Mouse (Mus musculus) C2C12 (cell line): Measurements from ENCODE around the gene Nadk. TPM values are rescaled to one million over a fixed set of nuclear protein-coding genes. Genes with fewer than 3 reads are reported as not detected.

Source experiments
- H3K27me3 ChIP-seq: one replicate; pipeline ENCODE4 v1.6.1; 2011; ENCODE audit not compliant: control insufficient read depth, insufficient read depth, insufficient read length
- H3K36me3 ChIP-seq: one replicate; pipeline ENCODE4 v1.6.1; 2011; ENCODE audit not compliant: control insufficient read depth, insufficient read depth
- H3K4me3 ChIP-seq: one replicate; pipeline ENCODE4 v1.5.1; 2011; ENCODE audit warnings: mild to moderate bottlenecking, control low read depth; ENCODE audit not compliant: poor library complexity, insufficient read depth, severe bottlenecking
- H3K79me2 ChIP-seq: one replicate; pipeline ENCODE4 v1.6.1; 2011; ENCODE audit not compliant: control insufficient read depth, insufficient read depth
- H3K79me3 ChIP-seq: one replicate; pipeline ENCODE4 v1.6.1; 2011; ENCODE audit warnings: low read depth, control low read depth
- H3ac ChIP-seq: one replicate; pipeline ENCODE3; 2011; ENCODE audit warnings: low read depth; ENCODE audit not compliant: control insufficient read depth, insufficient read length
- CEBPB ChIP-seq: IDR thresholded peaks from one replicate; pipeline ENCODE4 v1.6.1; 2011; ENCODE audit warnings: low read depth, mild to moderate bottlenecking, control low read depth, moderate library complexity
- CTCF ChIP-seq: IDR thresholded peaks from one replicate; pipeline ENCODE4 v1.5.1; 2011; ENCODE audit not compliant: control insufficient read depth, insufficient read depth, insufficient read length
- FOSL1 ChIP-seq: IDR thresholded peaks from one replicate; pipeline ENCODE4 v1.8.0; 2011; ENCODE audit warnings: mild to moderate bottlenecking, low read length; ENCODE audit not compliant: poor library complexity, insufficient read depth, severe bottlenecking
- MAX ChIP-seq: IDR thresholded peaks from one replicate; pipeline ENCODE4 v1.6.1; 2011; ENCODE audit warnings: mild to moderate bottlenecking, control low read depth
- MYOD1 ChIP-seq: IDR thresholded peaks from one replicate; pipeline ENCODE4 v1.6.1; 2011; ENCODE audit warnings: low read depth; ENCODE audit not compliant: control insufficient read depth, insufficient read length
- MYOG ChIP-seq: IDR thresholded peaks from one replicate; pipeline ENCODE4 v1.6.1; 2011; ENCODE audit not compliant: control insufficient read depth, insufficient read length; ENCODE audit errors: extremely low read depth
- USF1 ChIP-seq: IDR thresholded peaks from one replicate; pipeline ENCODE4 v1.6.1; 2011; ENCODE audit warnings: low read depth, mild to moderate bottlenecking, control low read depth, moderate library complexity
- polyA plus RNA-seq: library from polyadenylated mRNA; unstranded; fragments of >200 nt; fragmentation: generic; extraction: Trizol; gene quantifications from one replicate; pipeline ENCODE4 v1.2.1, GENCODE M21; 2012; ENCODE audit warnings: missing spikeins

Gene Nadk
- polyA plus RNA-seq, 1 experiment = 209 TPM

- Histone ChIP-seq H3K4me3 (peak overlapping the region; percentile 71), H3K79me3 (peaks cover 31% of the 10 kb centered on the region), H3ac (peak overlapping the region; percentile 84), H3K36me3 (peaks cover 23% of the 10 kb centered on the region), H3K79me2 (peaks cover 62% of the 10 kb centered on the region), H3K27me3 (no peaks in the 10 kb centered on the region)
- TF ChIP-seq FOSL1 (no peak), MYOD1 (peak; percentile 31)
Measured at GRCm38 (mm10) chr4:155601997-155602456, 39.8 kb downstream of the Nadk start.

GRCm38 (mm10) chr4:155602753-155603152 lies 40.6 kb downstream of the Nadk start:
- Histone ChIP-seq H3K36me3 (peaks cover 23% of the 10 kb centered on the region), H3K79me2 (peaks cover 69% of the 10 kb centered on the region), H3K79me3 (peaks cover 36% of the 10 kb centered on the region), H3K27me3 (no peaks in the 10 kb centered on the region), H3K4me3 (peak overlapping the region; percentile 71), H3ac (peak overlapping the region; percentile 18)
- no peak for TF ChIP-seq CEBPB
- TF ChIP-seq MAX = no peak
- no peak for TF ChIP-seq FOSL1
- TF ChIP-seq USF1 = no peak
- no peak for TF ChIP-seq CTCF
- TF ChIP-seq MYOG = no peak
- TF ChIP-seq MYOD1 = no peak

- H3K36me3 ChIP-seq = peaks cover 23% of the 10 kb centered on the region
- H3K79me2 ChIP-seq = peaks cover 74% of the 10 kb centered on the region
- no peak overlapping the region for H3ac ChIP-seq
- H3K27me3 ChIP-seq = no peaks in the 10 kb centered on the region
- H3K79me3 ChIP-seq = peaks cover 38% of the 10 kb centered on the region
- TF ChIP-seq FOSL1 (no peak), CEBPB (no peak), MYOG (no peak), CTCF (no peak), MYOD1 (no peak), MAX (no peak), USF1 (no peak)
- H3K4me3 ChIP-seq = no peak overlapping the region
Measured at GRCm38 (mm10) chr4:155603801-155604200, 41.6 kb downstream of the Nadk start.

GRCm38 (mm10) chr4:155605132-155605531 lies 43.0 kb downstream of the Nadk start:
- Histone ChIP-seq H3K27me3 (no peaks in the 10 kb centered on the region), H3ac (no peak overlapping the region), H3K36me3 (peaks cover 29% of the 10 kb centered on the region), H3K79me2 (peaks cover 69% of the 10 kb centered on the region), H3K4me3 (no peak overlapping the region), H3K79me3 (peaks cover 36% of the 10 kb centered on the region)
- TF ChIP-seq FOSL1 = no peak
- no peak for TF ChIP-seq MYOD1
- TF ChIP-seq CTCF = no peak
- no peak for TF ChIP-seq USF1
- TF ChIP-seq CEBPB = no peak
- TF ChIP-seq MYOG = no peak
- no peak for TF ChIP-seq MAX

- H3K27me3 ChIP-seq = no peaks in the 10 kb centered on the region
- peaks cover 61% of the 10 kb centered on the region for H3K79me2 ChIP-seq
- peaks cover 37% of the 10 kb centered on the region for H3K36me3 ChIP-seq
- peaks cover 36% of the 10 kb centered on the region for H3K79me3 ChIP-seq
- no peak overlapping the region for H3ac ChIP-seq
- H3K4me3 ChIP-seq = no peak overlapping the region
- no peak for TF ChIP-seq MYOD1
- TF ChIP-seq FOSL1 = no peak
- TF ChIP-seq MAX = no peak
- no peak for TF ChIP-seq MYOG
- no peak for TF ChIP-seq USF1
- TF ChIP-seq CTCF = no peak
- TF ChIP-seq CEBPB = no peak
Measured at GRCm38 (mm10) chr4:155606825-155607224, 44.6 kb downstream of the Nadk start.

- no peak overlapping the region for H3K4me3 ChIP-seq
- H3K36me3 ChIP-seq = peaks cover 55% of the 10 kb centered on the region
- no peaks in the 10 kb centered on the region for H3K27me3 ChIP-seq
- H3K79me3 ChIP-seq = peaks cover 7% of the 10 kb centered on the region
- peaks cover 14% of the 10 kb centered on the region for H3K79me2 ChIP-seq
- no peak overlapping the region for H3ac ChIP-seq
- no peak for TF ChIP-seq MYOD1
Measured at GRCm38 (mm10) chr4:155611860-155612259, 49.7 kb downstream of the Nadk start.
